Mouse (Mus musculus) T-cell, adult 66 days (primary cell): ENCODE measurements around the gene Prss42. TPM values are rescaled to one million over a fixed set of nuclear protein-coding genes. Genes with fewer than 3 reads are reported as not detected.

Source experiments
- total RNA-seq, 2 experiments: library from RNA; stranded (reverse); gene quantifications; 3 replicates in 1 of 2; 4 replicates in 1 of 2; pipeline ENCODE4 v1.2.4; 2023

The Prss42 gene
- total RNA-seq, result not detected

DNA sequence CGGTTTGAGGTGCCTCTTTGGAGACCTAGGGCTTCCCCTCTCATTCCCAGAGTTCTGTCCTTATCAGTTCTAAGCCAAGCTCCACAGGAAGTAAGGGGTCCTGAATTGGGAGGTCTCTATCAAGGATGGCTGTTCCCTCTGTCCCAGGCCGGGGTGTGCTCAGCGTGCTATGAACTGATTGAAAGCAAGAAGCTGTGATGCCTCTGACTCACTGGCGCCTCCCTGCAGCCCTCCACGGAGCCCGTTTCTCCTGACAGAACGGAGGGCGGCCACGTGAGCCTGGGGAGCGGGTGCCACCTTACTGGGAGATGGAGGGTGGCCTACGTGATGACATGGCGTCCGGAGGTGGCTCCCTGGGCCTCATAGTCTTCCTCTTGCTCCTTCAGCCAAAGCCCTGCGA is at the start of gene Prss42:
Gene Prss42 (plus strand): TSS at position 301 of the 400 bp plus-strand sequence.

DNA sequence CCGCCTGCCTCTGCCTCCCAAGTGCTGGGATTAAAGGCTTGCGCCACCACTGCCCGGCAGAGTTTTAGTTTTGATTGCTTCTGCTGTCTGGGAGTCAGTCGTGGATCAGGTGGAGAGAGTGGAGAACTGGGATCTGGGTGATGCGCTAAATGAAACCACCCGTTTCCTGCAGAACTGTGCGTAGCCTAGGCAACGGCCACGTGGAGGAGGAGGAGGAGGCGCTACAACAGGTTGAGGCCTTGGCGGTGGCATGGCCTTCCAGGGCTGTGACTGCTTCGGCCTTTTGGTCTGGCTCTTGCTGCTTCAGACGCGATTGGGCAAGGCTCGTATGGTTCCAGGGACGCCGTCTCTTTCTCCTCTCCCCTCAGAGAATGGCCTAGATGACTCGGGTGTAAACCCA is 15.8 kb downstream of the Prss42 start, which contains the start of gene Prss44:
Gene Prss44 (plus strand): TSS at position 206 of the 400 bp plus-strand sequence.

DNA sequence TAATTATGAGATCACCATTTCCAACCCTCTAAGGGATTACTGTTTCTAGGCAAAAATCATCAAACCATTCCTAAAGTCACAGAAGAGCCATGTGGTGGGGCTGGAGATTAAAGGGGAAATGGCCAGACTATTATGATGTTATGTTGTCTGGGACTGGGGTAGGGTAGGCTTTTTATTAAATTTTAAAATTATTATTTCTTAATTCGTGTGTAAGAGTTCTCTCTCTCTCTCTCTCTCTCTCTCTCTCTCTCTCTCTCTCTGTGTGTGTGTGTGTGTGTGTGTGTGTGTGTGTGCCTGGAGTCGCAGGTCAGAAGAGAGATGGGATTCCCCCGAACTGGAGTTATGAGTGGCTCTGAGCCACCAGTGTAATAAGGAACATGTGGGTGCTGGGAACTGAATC is 28.4 kb downstream of the Prss42 start, which contains the start of gene Prss43:
Gene Prss43 (plus strand): TSS at position 301 of the 400 bp plus-strand sequence.

DNA sequence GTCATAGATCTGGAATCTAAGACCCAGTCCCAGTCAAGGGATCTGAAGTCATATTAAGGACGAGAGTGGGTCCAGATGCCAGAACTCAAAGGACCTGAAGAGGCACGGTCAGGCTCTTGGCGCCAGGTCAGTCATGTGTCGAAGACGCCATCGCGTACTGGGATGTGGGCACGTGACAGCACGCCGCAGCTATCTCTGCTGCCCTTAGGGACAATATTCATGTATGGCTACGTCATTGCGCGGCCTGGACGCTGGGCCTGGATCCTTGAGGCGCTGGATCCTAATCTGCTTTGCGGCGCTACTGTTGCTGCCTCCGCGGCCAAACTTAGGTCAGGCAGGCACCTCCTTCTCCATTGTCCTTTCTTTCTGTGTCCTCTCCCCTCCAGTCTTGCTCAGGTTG is 36.4 kb downstream of the Prss42 start, which contains the start of gene Prss45:
Gene Prss45 (plus strand): TSS at position 178 of the 400 bp plus-strand sequence.

DNA sequence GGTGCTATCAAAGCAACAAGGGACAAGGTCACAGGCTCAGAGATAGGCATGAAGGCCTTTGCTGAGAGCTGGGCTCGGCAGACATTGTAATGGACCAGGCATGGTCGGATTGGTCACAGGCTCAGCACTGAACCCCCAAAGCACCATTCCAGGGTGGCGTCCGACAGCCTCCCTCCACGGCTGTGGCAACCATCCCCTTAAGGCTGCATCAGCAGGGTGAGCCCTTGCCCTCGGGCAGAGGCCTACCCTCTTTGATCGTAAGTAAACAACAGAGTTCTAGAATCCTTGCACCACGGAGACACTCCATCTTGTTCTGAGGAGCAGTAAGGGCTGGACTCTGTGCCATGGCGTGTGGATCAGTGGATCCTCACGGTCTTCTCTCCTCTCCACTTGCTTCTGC is 46.2 kb downstream of the Prss42 start, which contains the start of gene Prss46:
Gene Prss46 (plus strand): TSS at position 301 of the 400 bp plus-strand sequence.

Other genes with a start within 250 kb of the Prss42 start
- 10 to 100 TPM; 12.2 to 14.3 TPM for gene Nradd, start 173.7 kb upstream of the Prss42 start, total RNA-seq
- gene Nbeal2, start 144.0 kb upstream of the Prss42 start, total RNA-seq, result 100 to 1,000 TPM; 113 to 134 TPM
- 10 to 100 TPM; 85.4 to 95.4 TPM for gene Ccdc12, start 141.7 kb upstream of the Prss42 start, total RNA-seq
- gene Myl3, start 56.3 kb upstream of the Prss42 start, total RNA-seq, result not detected
- not detected for gene Pth1r, start 51.0 kb upstream of the Prss42 start, total RNA-seq
- not detected for gene Prss44, start 15.8 kb downstream of the Prss42 start, total RNA-seq
- not detected for gene Prss43, start 28.5 kb downstream of the Prss42 start, total RNA-seq
- not detected for gene Prss45, start 36.4 kb downstream of the Prss42 start, total RNA-seq
- not detected for gene Prss46, start 46.3 kb downstream of the Prss42 start, total RNA-seq
- under 1 TPM in 1 of 2 experiments, not detected in 1; 0.92 TPM for gene Prss50, start 59.8 kb downstream of the Prss42 start, total RNA-seq
- gene Als2cl, start 81.7 kb downstream of the Prss42 start, total RNA-seq, result 100 to 1,000 TPM; 470 to 474 TPM
- 10 to 100 TPM; 29.8 to 30.7 TPM for gene Tmie, start 81.9 kb downstream of the Prss42 start, total RNA-seq
- gene Fam240a, start 118.7 kb downstream of the Prss42 start, total RNA-seq, result 1 to 10 TPM; 3.6 to 5.6 TPM
- under 1 TPM in 1 of 2 experiments, not detected in 1; 0.86 TPM for gene Tdgf1, start 148.0 kb downstream of the Prss42 start, total RNA-seq
- gene Lrrc2, start 153.4 kb downstream of the Prss42 start, total RNA-seq, result under 1 TPM; 0.15 to 0.35 TPM
- gene Rtp3, start 192.4 kb downstream of the Prss42 start, total RNA-seq, result not detected
- gene Ltf, start 221.1 kb downstream of the Prss42 start, total RNA-seq, result 1 to 10 TPM; 4.8 to 5.4 TPM